Mouse (Mus musculus) MN1 (cell line): Measurements from ENCODE around the gene Olfr718-ps1.
"Not testable (repeated sequence)": the region's sequence is repeated elsewhere in the genome, so short reads cannot be mapped to it uniquely, and the experiment has no call there.

Experiments used
- DNase-seq: peaks from one replicate; pipeline ENCODE4 v3.0.0-alpha.2; 2016; ENCODE audit warnings: low spot score

The Olfr718-ps1 gene

GRCm38 (mm10) chr5:143147481-143147880 is at the start of gene Olfr718-ps1:
Gene Olfr718-ps1 (minus strand): TSS chr5:143147581.
- DNase-seq = no peak

GRCm38 (mm10) chr5:143196506-143196905 is 49.1 kb upstream of the Olfr718-ps1 start:
- no peak for DNase-seq

GRCm38 (mm10) chr5:143195166-143195565 is 47.8 kb upstream of the Olfr718-ps1 start:
- no peak for DNase-seq

- DNase-seq = not testable (repeated sequence)
These were observed 47.4 kb upstream of the Olfr718-ps1 start for GRCm38 (mm10) chr5:143194747-143195146.

GRCm38 (mm10) chr5:143192806-143193205 is 45.4 kb upstream of the Olfr718-ps1 start:
- no peak for DNase-seq

GRCm38 (mm10) chr5:143188014-143188413 is 40.6 kb upstream of the Olfr718-ps1 start:
- not testable (repeated sequence) for DNase-seq

GRCm38 (mm10) chr5:143180255-143181076 is 33.1 kb upstream of the Olfr718-ps1 start, which contains the start of the genes Rbak and Spdye4b:
Gene Rbak (minus strand): TSS chr5:143180775.
Gene Spdye4b (plus strand): TSS chr5:143181017.
- peak; percentile 98 for DNase-seq

GRCm38 (mm10) chr5:143179179-143179578 is 31.8 kb upstream of the Olfr718-ps1 start:
- DNase-seq = peak; percentile 50

GRCm38 (mm10) chr5:143177541-143178200 is 30.3 kb upstream of the Olfr718-ps1 start:
- peak; percentile 47 for DNase-seq

GRCm38 (mm10) chr5:143175970-143176369 is 28.6 kb upstream of the Olfr718-ps1 start:
- DNase-seq = no peak

GRCm38 (mm10) chr5:143165508-143166070 is 18.2 kb upstream of the Olfr718-ps1 start:
- no peak for DNase-seq

GRCm38 (mm10) chr5:143155534-143155933 is 8.2 kb upstream of the Olfr718-ps1 start:
- no peak for DNase-seq

GRCm38 (mm10) chr5:143153756-143154155 is 6.4 kb upstream of the Olfr718-ps1 start:
- DNase-seq = no peak

- no peak for DNase-seq
These were observed 2.7 kb upstream of the Olfr718-ps1 start for GRCm38 (mm10) chr5:143150044-143150443.

GRCm38 (mm10) chr5:143149536-143149935 is 2.2 kb upstream of the Olfr718-ps1 start:
- DNase-seq = no peak

- no peak for DNase-seq
These were observed 1.3 kb upstream of the Olfr718-ps1 start for GRCm38 (mm10) chr5:143148661-143149060.

GRCm38 (mm10) chr5:143137580-143137979 is 9.8 kb downstream of the Olfr718-ps1 start:
- DNase-seq = no peak

GRCm38 (mm10) chr5:143135042-143135441 is 12.3 kb downstream of the Olfr718-ps1 start:
- DNase-seq = no peak

GRCm38 (mm10) chr5:143134216-143135010 is 13.0 kb downstream of the Olfr718-ps1 start:
- not testable (repeated sequence) for DNase-seq

- DNase-seq = no peak
These were observed 14.4 kb downstream of the Olfr718-ps1 start for GRCm38 (mm10) chr5:143132935-143133514.

GRCm38 (mm10) chr5:143130342-143130741 is 17.0 kb downstream of the Olfr718-ps1 start:
- DNase-seq = no peak
